Mouse (Mus musculus) CD4-positive, CD25-positive, alpha-beta regulatory T cell, adult 4 months (primary cell): ENCODE results near the gene Msi2. TPM values are rescaled to one million over a fixed set of nuclear protein-coding genes. Genes with fewer than 3 reads are reported as not detected.

Experiments
- ATAC-seq: one replicate; pipeline ENCODE4 v1.8.0; 2017
- polyA plus RNA-seq, 2 experiments: library from polyadenylated mRNA; unstranded; fragments of 100-300 nt; shearing (Covaris generic); gene quantifications; one replicate each; pipeline ENCODE4 v1.2.1; 2017

Msi2 gene
- polyA plus RNA-seq, 2 experiments from 2014 or later = 23.8 to 31.3 TPM

DNA sequence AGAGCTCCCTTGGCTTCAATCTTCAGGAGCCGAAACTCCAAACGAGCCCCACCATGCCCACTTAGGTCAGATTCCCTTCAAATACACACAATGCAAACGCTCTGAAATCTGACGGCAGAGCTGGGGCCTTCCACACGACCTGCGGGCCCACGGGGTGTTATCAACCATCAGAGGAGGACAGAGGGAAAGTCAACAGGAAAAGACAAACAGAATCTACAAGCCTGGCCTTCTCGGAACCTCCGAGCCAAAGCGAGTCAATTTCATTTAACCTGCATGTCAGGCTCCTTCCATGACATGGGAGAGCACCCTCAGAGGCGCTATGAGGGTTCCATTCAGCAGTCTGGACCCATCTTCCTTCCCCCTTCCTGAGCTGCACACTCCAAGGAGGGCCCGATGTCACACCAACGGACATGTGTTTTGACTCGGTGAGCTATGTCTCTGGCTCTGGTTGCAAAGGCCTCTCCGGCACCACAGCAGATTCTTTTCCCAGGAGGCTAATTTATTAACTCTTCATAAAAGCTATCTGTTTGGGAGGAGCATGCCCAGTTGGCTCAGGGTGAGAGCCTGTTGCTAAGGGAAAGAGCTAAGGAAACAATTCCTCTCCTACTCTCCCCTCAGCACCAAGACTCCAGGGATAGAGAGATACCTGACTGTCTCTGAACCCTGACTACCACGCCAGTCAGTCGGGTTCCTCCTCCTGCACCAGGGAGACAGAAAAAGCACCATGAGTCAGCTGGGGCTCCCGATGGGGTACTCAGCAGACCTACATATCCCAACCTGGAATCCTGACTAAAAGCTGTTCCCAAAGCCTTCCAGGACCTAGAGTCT is 42.6 kb downstream of the Msi2 start:
- ATAC-seq = no peak

- no peak for ATAC-seq
Measured at GRCm38 (mm10) chr11:88674075-88674474, 44.2 kb downstream of the Msi2 start.

GRCm38 (mm10) chr11:88670925-88671324 is 47.4 kb downstream of the Msi2 start:
- ATAC-seq = no peak

DNA sequence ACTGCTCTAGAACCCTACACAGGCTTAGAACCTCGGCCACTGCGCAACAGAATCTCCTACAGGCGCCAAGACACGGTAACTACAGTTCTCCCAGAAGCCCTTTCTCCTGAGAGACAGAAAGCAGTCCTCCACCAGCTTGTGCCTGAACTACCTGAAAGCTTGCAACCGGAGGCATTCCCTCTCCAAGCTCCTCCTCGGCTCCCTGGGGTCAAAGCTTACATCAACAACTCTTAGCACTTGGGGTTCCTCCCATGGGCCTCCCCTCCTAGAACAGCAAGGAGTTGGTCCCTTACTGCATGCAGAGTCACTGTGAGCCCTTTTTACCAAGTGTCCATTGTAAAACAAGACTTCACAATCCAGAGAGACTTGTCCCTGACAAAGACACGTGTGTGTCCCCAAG is 49.2 kb downstream of the Msi2 start:
- no peak for ATAC-seq

DNA sequence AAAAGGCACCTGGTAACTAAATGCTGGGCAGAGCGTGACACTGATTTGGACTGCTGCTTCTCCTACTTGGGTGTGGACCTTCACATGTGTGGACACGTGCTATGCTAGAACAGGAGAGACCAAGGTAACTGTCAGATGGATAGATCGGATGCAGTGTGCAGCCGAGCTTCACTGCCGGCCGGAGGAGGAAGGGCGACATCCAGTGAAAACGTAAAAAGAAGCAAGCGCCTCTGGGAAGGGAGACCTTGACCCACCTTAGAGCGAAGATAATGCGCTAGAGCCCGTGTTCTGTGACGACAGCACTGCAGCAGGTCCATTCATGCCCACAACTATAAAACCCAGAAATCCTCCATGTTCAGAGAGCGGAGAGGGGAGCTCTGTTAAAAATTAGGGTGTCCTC is 50.0 kb downstream of the Msi2 start:
- ATAC-seq = no peak

GRCm38 (mm10) chr11:88665799-88666198 is 52.5 kb downstream of the Msi2 start:
- no peak for ATAC-seq

GRCm38 (mm10) chr11:88661444-88662180 is 56.7 kb downstream of the Msi2 start:
- ATAC-seq = no peak

DNA sequence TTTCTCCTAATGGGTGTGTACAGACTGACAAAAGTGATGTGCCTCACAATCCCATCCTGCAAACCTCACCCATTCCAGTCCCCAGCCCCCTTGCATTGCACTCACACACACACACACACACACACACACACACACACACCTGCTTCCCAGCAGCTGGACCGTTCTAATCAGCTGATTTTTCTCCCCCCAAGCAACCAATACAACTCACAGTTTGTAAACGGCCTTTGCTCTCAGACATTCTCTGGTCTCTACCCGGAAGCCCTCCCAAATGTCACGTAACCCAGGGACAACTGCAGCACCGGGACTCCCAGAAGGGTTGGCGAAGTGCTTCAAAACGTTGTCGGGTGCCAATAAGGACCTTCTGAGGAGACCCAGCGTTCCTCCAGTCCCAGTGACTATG is 57.9 kb downstream of the Msi2 start:
- no peak for ATAC-seq

DNA sequence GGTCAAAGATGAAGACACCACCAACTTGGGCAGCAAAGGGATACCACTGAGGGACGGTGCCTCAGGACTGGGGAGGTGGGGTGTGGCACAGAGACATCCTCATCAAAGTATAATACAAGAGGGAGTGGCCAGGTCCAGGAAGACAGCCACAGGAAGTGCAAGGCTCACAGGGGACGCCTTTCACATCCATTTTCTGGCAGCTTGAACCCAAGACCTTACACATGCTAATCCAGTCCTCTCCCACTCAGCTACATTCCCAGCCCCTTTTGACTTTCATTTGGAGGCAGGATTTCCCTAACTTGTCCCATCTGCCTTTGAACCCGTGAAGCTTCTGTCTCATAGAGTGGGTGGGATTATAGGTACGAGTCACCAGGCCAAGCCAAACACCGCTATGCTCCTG is 59.4 kb downstream of the Msi2 start:
- no peak for ATAC-seq

- ATAC-seq = no peak
Measured at GRCm38 (mm10) chr11:88655786-88656185, 62.5 kb downstream of the Msi2 start.

GRCm38 (mm10) chr11:88655214-88655566 is 63.1 kb downstream of the Msi2 start:
- ATAC-seq = no peak

GRCm38 (mm10) chr11:88654391-88655213 is 63.7 kb downstream of the Msi2 start:
- no peak for ATAC-seq

DNA sequence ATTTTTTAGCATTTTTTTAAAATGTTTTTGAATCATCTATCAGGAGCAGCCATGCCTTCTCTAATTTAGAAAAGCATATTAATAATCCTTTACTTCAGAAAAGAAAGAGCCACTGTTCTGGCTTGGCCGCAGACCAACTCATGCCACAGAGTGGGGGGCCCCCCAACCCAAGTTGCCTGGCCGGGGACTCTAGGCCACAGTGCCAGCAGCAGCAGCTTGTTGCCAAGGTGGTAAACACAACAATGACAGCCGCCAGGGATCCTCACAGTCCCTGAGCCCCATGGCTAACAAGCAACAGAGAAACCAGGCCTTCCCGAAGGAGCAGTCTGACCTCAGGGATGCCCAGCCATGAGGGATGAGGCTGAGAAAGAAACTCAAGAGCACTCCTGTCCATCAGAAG is 68.0 kb downstream of the Msi2 start:
- no peak for ATAC-seq

GRCm38 (mm10) chr11:88649009-88649408 is 69.3 kb downstream of the Msi2 start:
- ATAC-seq = no peak

GRCm38 (mm10) chr11:88648407-88648806 is 69.9 kb downstream of the Msi2 start:
- ATAC-seq = no peak

DNA sequence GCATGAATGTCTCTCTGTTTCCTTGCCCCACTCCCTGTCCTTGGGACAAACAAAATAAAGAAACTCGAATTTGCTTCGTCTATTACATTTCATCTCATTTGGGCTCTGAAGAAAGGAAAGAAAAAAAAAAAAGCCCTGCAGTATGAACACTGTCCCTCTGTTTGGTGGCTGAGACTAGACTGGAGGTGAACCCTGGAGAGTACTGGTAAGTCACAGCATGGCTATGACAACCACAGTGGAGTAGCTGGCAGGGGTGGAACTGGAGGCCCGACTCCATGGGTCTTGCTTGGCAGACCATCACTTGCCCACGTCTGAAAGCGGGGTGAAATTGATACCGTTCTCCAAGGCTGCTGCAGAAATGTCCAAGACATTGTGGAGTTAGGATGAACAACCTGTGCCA is 71.8 kb downstream of the Msi2 start:
- ATAC-seq = no peak

DNA sequence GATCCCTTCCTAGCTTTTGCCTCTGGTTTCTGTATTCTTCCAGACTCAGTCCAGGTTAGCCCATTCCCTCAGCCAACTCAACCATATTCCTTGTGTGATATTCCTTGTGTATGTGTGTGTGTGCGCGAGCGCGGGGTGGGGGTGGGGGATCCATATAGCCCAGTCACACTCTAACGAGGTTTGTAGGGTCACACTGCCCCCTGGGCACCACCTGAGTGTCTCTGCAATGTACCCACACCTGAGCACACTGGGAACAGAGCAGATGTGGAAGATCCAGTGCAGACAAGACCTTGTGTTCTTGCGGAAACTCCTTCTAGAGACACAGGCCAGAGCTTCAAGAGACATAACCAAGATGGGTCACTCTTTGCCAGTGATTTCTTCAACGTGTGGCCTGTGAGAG is 72.5 kb downstream of the Msi2 start:
- ATAC-seq = no peak

DNA sequence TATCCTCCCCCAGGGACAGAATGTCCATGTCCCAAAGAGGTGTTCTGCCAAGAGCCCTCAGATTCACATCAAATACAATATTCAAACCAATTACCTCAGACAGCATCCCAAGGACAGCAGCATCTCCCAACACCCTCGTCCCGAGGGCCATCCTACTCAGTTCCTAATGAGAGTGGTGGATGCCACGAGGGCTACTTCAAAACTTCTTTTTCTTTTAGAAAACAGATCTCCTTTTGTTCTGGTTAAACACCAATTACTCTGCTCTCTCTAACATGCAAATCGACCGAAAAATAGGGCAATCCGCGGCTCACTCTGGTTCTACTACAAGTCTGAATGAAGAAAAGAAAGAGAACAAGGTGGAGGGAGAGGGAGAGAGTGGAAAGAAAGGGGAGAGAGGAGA is 73.6 kb downstream of the Msi2 start:
- no peak for ATAC-seq

DNA sequence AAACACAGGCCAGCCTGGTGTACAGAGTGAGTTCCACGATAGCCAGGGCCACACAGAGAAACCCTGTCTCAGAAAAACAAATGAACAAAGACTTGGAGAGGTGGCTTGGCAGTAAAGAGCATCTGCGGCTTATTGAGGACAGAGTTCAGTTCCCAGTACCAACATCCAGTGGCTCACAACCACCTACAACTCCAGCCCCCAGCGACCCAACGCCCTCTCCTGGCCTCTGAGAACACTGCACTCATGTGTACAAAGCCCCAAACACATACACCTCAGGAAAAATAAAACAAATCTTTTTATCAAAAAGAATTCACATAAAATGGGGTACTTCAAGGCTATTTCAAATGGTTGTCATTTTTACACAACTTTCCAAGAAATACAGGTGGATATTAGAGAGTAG is 78.5 kb downstream of the Msi2 start:
- ATAC-seq = no peak

- no peak for ATAC-seq
Measured at GRCm38 (mm10) chr11:88638936-88639542, 79.3 kb downstream of the Msi2 start.

DNA sequence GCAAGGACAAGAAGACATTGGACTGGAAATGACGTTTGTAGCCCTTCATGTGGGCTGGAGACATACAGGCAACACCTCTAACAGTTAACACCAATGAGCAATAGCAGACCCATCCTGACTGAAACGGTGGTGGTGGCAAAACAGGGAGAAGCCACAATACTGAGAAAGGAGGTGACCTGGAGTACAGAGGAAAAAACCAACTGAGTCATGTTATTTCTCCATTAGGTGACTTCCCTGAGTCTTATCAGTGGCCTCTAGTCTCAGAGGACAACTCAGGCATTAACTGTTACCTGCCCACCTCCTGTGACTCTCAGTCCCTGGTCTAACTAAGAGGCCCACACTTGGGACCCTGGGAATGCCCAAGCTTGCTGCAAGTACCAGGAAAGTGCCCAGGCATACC is 80.1 kb downstream of the Msi2 start:
- no peak for ATAC-seq

- ATAC-seq = no peak
Measured at GRCm38 (mm10) chr11:88636934-88637333, 81.4 kb downstream of the Msi2 start.

- no peak for ATAC-seq
Measured at GRCm38 (mm10) chr11:88636319-88636718, 82.0 kb downstream of the Msi2 start.
